Comparison of ENCODE assay signal across 14 mouse cellular contexts in genomic region chr2:55480602-55480965, GRCm38 (mm10). TPM values are rescaled to one million over a fixed set of nuclear protein-coding genes. Genes with fewer than 3 reads are reported as not detected.
DNase-seq lines count a peak whose midpoint lies in the region; ATAC-seq and TF ChIP-seq lines count a peak whose summit lies in the region.
"Had no signal": no experiment of that assay in that cellular context is flagged by ENCODE, and none has a peak within 500 bp of the region (broad histone marks: within the 10 kb centered on the region; RNA-seq: fewer than 3 reads in every experiment).

No protein-coding gene starts in this region.

- no peaks in the 10 kb centered on the region for H3K27me3 ChIP-seq in forebrain, embryonic 16.5 days (replicated peaks; ENCODE audit: control insufficient read depth, insufficient read depth, low read length)
- H3K27me3 ChIP-seq in forebrain, postnatal 0 days (ENCODE audit: insufficient read depth, low read length), result no peaks in the 10 kb centered on the region
- no peaks in the 10 kb centered on the region for H3K27me3 ChIP-seq in heart, embryonic 13.5 days (replicated peaks)
- H3K27me3 ChIP-seq: kidney, embryonic 15.5 days had no signal

- no peak for DNase-seq in forebrain, postnatal 0 days
- DNase-seq in heart, adult 11 months, result no peak
- DNase-seq in layer of hippocampus, adult 2 months (ENCODE audit: low spot score in 2 of 2), result no peak
- DNase-seq in layer of hippocampus, postnatal 25 days (ENCODE audit: extremely low spot score in 1 of 2, low spot score in 1 of 2), result no peak
- DNase-seq: adrenal gland, adult 8-10 months; adrenal gland, postnatal 36 days; gastrocnemius, postnatal 10 days; kidney, adult 2 months had no signal

- no peaks in the 10 kb centered on the region for H3K9me3 ChIP-seq in forebrain, embryonic 16.5 days (ENCODE audit: control insufficient read depth, low read length)
- no peaks in the 10 kb centered on the region for H3K9me3 ChIP-seq in forebrain, postnatal 0 days (ENCODE audit: low read length)
- no peaks in the 10 kb centered on the region for H3K9me3 ChIP-seq in heart, embryonic 13.5 days
- H3K9me3 ChIP-seq: embryonic facial prominence, embryonic 10.5 days; heart, embryonic 10.5 days; kidney, embryonic 15.5 days had no signal

- H3K9ac ChIP-seq in forebrain, embryonic 16.5 days (replicated peaks; ENCODE audit: low read depth, low read length), result no peak overlapping the region
- no peak overlapping the region for H3K9ac ChIP-seq in forebrain, postnatal 0 days
- H3K9ac ChIP-seq in heart, embryonic 13.5 days, result no peak overlapping the region
- H3K9ac ChIP-seq: kidney, embryonic 15.5 days had no signal

- H3K4me3 ChIP-seq in forebrain, embryonic 16.5 days (replicated peaks; ENCODE audit: low read length), result no peak overlapping the region
- H3K4me3 ChIP-seq in forebrain, postnatal 0 days (ENCODE audit: low read depth, low read length), result no peak overlapping the region
- H3K4me3 ChIP-seq in heart, embryonic 13.5 days, result no peak overlapping the region
- peak overlapping the region; percentile 5; the same call in 1 of the 2 replicates for H3K4me3 ChIP-seq in layer of hippocampus, adult 2 months
- H3K4me3 ChIP-seq: embryonic facial prominence, embryonic 10.5 days; heart, embryonic 10.5 days; kidney, embryonic 15.5 days had no signal

- no peak overlapping the region for H3K27ac ChIP-seq in forebrain, embryonic 16.5 days (ENCODE audit: low read length)
- H3K27ac ChIP-seq in forebrain, postnatal 0 days (ENCODE audit: low read depth, low read length), result no peak overlapping the region
- H3K27ac ChIP-seq in heart, embryonic 13.5 days (replicated peaks), result 0 out of 2 replicates have a peak overlapping the region, but pooled peaks have one; percentile 32
- H3K27ac ChIP-seq in layer of hippocampus, adult 2 months, result peak overlapping the region; percentile 47; the same call in 1 of the 2 replicates
- H3K27ac ChIP-seq: embryonic facial prominence, embryonic 10.5 days; heart, embryonic 10.5 days; kidney, embryonic 15.5 days had no signal

- no peaks in the 10 kb centered on the region for H3K36me3 ChIP-seq in forebrain, embryonic 16.5 days (ENCODE audit: control insufficient read depth, insufficient read depth)
- no peaks in the 10 kb centered on the region for H3K36me3 ChIP-seq in forebrain, postnatal 0 days (ENCODE audit: insufficient read depth)
- H3K36me3 ChIP-seq in heart, embryonic 13.5 days, result no peaks in the 10 kb centered on the region
- H3K36me3 ChIP-seq: embryonic facial prominence, embryonic 10.5 days; heart, embryonic 10.5 days; kidney, embryonic 15.5 days had no signal

- 0 out of 2 replicates have a peak, but pooled peaks cover 2% of the 10 kb centered on the region for H3K4me1 ChIP-seq in forebrain, embryonic 16.5 days (replicated peaks; ENCODE audit: control insufficient read depth, insufficient read depth, low read length)
- H3K4me1 ChIP-seq in forebrain, postnatal 0 days (ENCODE audit: insufficient read depth), result no peaks in the 10 kb centered on the region
- peaks cover 7% of the 10 kb centered on the region; the same call in 1 of the 2 replicates for H3K4me1 ChIP-seq in heart, embryonic 13.5 days
- H3K4me1 ChIP-seq: embryonic facial prominence, embryonic 10.5 days; heart, embryonic 10.5 days; kidney, embryonic 15.5 days had no signal

- TF ChIP-seq CTCF in forebrain, postnatal 0 days (IDR thresholded peaks at IDR 0.05; ENCODE audit: low read depth), result no peak
- no peak for TF ChIP-seq CTCF in layer of hippocampus, adult 2 months (conservative IDR thresholded peaks at IDR 0.05)

- peak; percentile 43 for ATAC-seq in forebrain, embryonic 16.5 days
- no peak for ATAC-seq in forebrain, postnatal 0 days
- ATAC-seq in heart, embryonic 13.5 days (ENCODE audit: extremely low read depth, insufficient number of reproducible peaks, low FRiP score, low TSS enrichment), result no peak
- ATAC-seq: intestine, embryonic 16.5 days had no signal

- no peak overlapping the region for H3K4me2 ChIP-seq in forebrain, embryonic 16.5 days (ENCODE audit: low read length)
- H3K4me2 ChIP-seq in forebrain, postnatal 0 days (ENCODE audit: low read depth), result no peak overlapping the region
- no peak overlapping the region for H3K4me2 ChIP-seq in heart, embryonic 13.5 days
- H3K4me2 ChIP-seq: kidney, embryonic 15.5 days had no signal

RNA-seq across cellular contexts. Expression of gene Kcnj3, which starts 44.8 kb away (rescaled TPM):
- polyA plus RNA-seq in forebrain, embryonic 16.5 days (2015; fragmentation: Nextera tagmentation; extraction: Ambion mirVana), result 6.9 and 7.5 TPM in 2 replicates
- 20.5 and 22.1 TPM in 2 replicates for total RNA-seq in forebrain, postnatal 0 days (2014; rRNA removed)
- 3.8 and 5.9 TPM in 2 replicates for polyA plus RNA-seq in forebrain, postnatal 0 days (2015; fragmentation: Nextera tagmentation; extraction: Ambion mirVana)
- 4.9 and 5.1 TPM in 2 replicates for polyA plus RNA-seq in heart, embryonic 13.5 days (2015; fragmentation: Nextera tagmentation; extraction: Ambion mirVana)
- total RNA-seq in layer of hippocampus, adult 2 months (2021), result 100 to 1,000 TPM; 112 to 124 TPM
- 100 to 1,000 TPM in 1 of 2 experiments, 10 to 100 TPM in 1; 97.3 to 116 TPM for total RNA-seq in layer of hippocampus, postnatal 25 days (2021)

Comparison
In these comparisons a context has a peak if more than half of its experiments do, and no peak if none do; other contexts are left out.
1. H3K27ac ChIP-seq: peak in heart, embryonic 13.5 days (single experiment) and layer of hippocampus, adult 2 months (single experiment); none in forebrain, embryonic 16.5 days (single experiment) and forebrain, postnatal 0 days (single experiment).